ENCODE assay signal across 25 mouse cellular contexts in the genomic region with DNA sequence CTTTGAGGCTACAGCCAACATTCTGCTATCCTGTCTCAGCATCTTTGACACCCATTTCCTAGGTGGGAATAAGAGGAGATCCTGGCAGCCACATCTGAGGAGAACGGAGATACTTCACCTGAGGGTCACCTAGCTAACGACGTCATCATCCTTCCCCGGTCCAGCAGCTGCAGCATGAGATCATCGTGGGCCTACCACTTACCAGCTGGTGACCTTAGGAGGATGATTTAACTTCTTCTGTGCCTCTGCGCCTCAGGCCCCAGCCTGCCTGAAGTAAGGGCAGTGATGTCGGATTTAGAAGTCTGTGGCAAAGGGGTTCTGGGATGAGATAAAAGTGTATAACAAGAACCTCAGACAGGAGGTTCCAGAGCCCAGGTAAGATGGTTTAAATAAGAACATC.
"Had no signal": no experiment of that assay in that cellular context is flagged by ENCODE, and none has a peak within 500 bp of the region (broad histone marks: within the 10 kb centered on the region; RNA-seq: fewer than 3 reads in every experiment).

No protein-coding gene starts in this region.

- H3K36me3 ChIP-seq: heart, embryonic 10.5 days; heart, embryonic 13.5 days; heart, embryonic 15.5 days; hindbrain, embryonic 13.5 days; kidney, embryonic 15.5 days; limb, embryonic 13.5 days; limb, embryonic 15.5 days; liver, embryonic 12.5 days had no signal

- H3K4me1 ChIP-seq: heart, embryonic 15.5 days; liver, embryonic 12.5 days had no signal

- H3K4me2 ChIP-seq: heart, embryonic 13.5 days; heart, embryonic 15.5 days; hindbrain, embryonic 13.5 days; kidney, embryonic 15.5 days; limb, embryonic 13.5 days; limb, embryonic 15.5 days; liver, embryonic 12.5 days had no signal

- H3K27ac ChIP-seq: gastrocnemius, adult 2 months; heart, embryonic 10.5 days; heart, embryonic 13.5 days; heart, embryonic 15.5 days; kidney, embryonic 15.5 days; kidney, postnatal 0 days; limb, embryonic 13.5 days; limb, embryonic 15.5 days; liver, embryonic 12.5 days; liver, embryonic 14.5 days had no signal

- ATAC-seq: hindbrain, postnatal 0 days; intestine, embryonic 16.5 days; liver, embryonic 12.5 days had no signal

- H3K4me3 ChIP-seq: gastrocnemius, adult 2 months; heart, embryonic 10.5 days; heart, embryonic 13.5 days; heart, embryonic 15.5 days; hindbrain, embryonic 13.5 days; kidney, embryonic 15.5 days; limb, embryonic 13.5 days; limb, embryonic 15.5 days; liver, embryonic 12.5 days had no signal

- H3K27me3 ChIP-seq: heart, embryonic 13.5 days; heart, embryonic 15.5 days; hindbrain, embryonic 13.5 days; liver, embryonic 12.5 days had no signal

- H3K9me3 ChIP-seq: heart, embryonic 10.5 days; heart, embryonic 13.5 days; heart, embryonic 15.5 days; hindbrain, embryonic 13.5 days; kidney, embryonic 15.5 days; limb, embryonic 13.5 days; limb, embryonic 15.5 days; liver, embryonic 12.5 days had no signal

- H3K9ac ChIP-seq: heart, embryonic 13.5 days; heart, embryonic 15.5 days; hindbrain, embryonic 13.5 days; kidney, embryonic 15.5 days; limb, embryonic 13.5 days; limb, embryonic 15.5 days; liver, embryonic 12.5 days; liver, embryonic 14.5 days had no signal

- DNase-seq: gastrocnemius, adult 2 months; gastrocnemius, postnatal 10 days; gastrocnemius, postnatal 25 days; heart, adult 18-20 months; heart, postnatal 36 days; kidney, adult 11 months; kidney, adult 2 months; kidney, adult 9 months; kidney, postnatal 14 days; kidney, postnatal 36 days; layer of hippocampus, adult 9-11 months; layer of hippocampus, postnatal 36 days; lung, adult 18-20 months had no signal
